Mouse (Mus musculus) testis, adult 2 months (tissue): ENCODE data around the gene Xpnpep1. TPM values are rescaled to one million over a fixed set of nuclear protein-coding genes. Genes with fewer than 3 reads are reported as not detected.

Source experiments
- H3K27ac ChIP-seq: fragments of 200-500 bp; 2 replicates; pipeline ENCODE4 v1.5.1; 2012; ENCODE audit warnings: low read depth, low read length; ENCODE audit not compliant: control insufficient read depth, insufficient read depth
- H3K27me3 ChIP-seq: fragments of 200-500 bp; 2 replicates; pipeline ENCODE4 v1.6.1; 2012; ENCODE audit warnings: mild to moderate bottlenecking, low read length, moderate library complexity; ENCODE audit not compliant: control insufficient read depth, insufficient read depth
- H3K36me3 ChIP-seq: fragments of 200-500 bp; 2 replicates; pipeline ENCODE4 v1.6.1; 2012; ENCODE audit warnings: mild to moderate bottlenecking, low read length; ENCODE audit not compliant: control insufficient read depth, insufficient read depth
- H3K4me1 ChIP-seq: fragments of 200-500 bp; 2 replicates; pipeline ENCODE4 v1.6.1; 2012; ENCODE audit warnings: low read length; ENCODE audit not compliant: control insufficient read depth, insufficient read depth
- H3K4me3 ChIP-seq: fragments of 200-500 bp; 2 replicates; pipeline ENCODE4 v1.5.1; 2012; ENCODE audit warnings: low read depth, mild to moderate bottlenecking, low read length, moderate library complexity, mixed read lengths; ENCODE audit not compliant: control insufficient read depth
- CTCF ChIP-seq: fragments of 200-500 bp; IDR thresholded peaks from 2 replicates; pipeline ENCODE4 v1.5.1; 2012; ENCODE audit warnings: low read depth, mild to moderate bottlenecking, inconsistent platforms, low read length, moderate library complexity; ENCODE audit not compliant: control insufficient read depth, insufficient read depth, insufficient replicate concordance
- POLR2A ChIP-seq: fragments of 200-500 bp; IDR thresholded peaks from 2 replicates; pipeline ENCODE4 v1.6.1; 2012; ENCODE audit warnings: low read depth, mild to moderate bottlenecking, inconsistent platforms, low read length, moderate library complexity; ENCODE audit not compliant: control insufficient read depth
- polyA plus RNA-seq: library from polyadenylated mRNA; depleted of rRNA; stranded (reverse); fragments of >200 nt; gene quantifications from 2 replicates; pipeline ENCODE4 v1.2.3, GENCODE M21; 2012

Gene Xpnpep1
- polyA plus RNA-seq, 1 experiment: 141 TPM

DNA sequence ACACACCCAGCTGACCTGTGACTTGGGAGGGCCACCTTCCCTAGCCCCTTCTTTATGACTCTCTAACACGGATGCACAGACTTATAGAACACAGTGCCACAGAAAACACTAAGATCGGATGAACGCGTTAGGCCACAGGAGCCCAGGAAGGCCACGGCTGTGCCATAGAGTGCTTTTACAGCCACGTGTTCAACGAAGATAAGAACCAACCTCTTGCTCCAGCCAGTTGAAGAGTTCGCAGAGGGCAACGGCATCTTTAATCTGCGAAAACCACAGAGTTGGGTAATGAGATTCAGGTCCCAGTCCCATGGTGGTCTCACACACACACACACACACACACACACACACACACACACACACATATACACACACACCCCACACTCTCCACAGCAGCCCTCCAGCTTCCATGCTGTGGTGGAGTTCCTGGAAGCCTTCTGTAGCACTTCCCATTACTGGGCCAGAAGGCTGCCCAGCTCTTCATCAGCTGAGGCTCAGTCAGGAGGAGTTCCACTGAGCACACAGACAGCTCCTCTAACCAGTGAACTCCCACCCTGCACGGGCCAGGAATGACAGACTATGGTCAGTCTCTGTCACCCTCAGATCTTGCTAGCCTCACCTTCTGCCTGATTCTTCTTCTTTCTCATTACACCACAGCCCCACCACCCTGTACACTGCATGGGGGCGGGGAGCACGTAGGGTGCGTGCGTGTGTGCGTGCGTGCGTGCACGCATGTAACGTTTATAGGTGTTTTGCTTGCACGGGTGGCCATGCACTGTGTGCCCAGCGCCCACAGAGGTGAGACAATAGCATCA is 36.3 kb downstream of the Xpnpep1 start:
- 0 out of 2 replicates have a peak, but pooled peaks have one; percentile 18 for TF ChIP-seq POLR2A
- no peak for TF ChIP-seq CTCF
- Histone ChIP-seq H3K4me1 (no peaks in the 10 kb centered on the region; the same call in 1 of the 2 replicates), H3K4me3 (no peak overlapping the region), H3K27me3 (no peaks in the 10 kb centered on the region), H3K36me3 (no peaks in the 10 kb centered on the region), H3K27ac (no peak overlapping the region)

- Histone ChIP-seq H3K27ac (0 out of 2 replicates have a peak overlapping the region, but pooled peaks have one; percentile 19), H3K4me1 (no peaks in the 10 kb centered on the region; the same call in 1 of the 2 replicates), H3K36me3 (no peaks in the 10 kb centered on the region), H3K4me3 (no peak overlapping the region), H3K27me3 (no peaks in the 10 kb centered on the region)
- no peak for TF ChIP-seq CTCF
- no peak for TF ChIP-seq POLR2A
These were observed 37.6 kb downstream of the Xpnpep1 start for GRCm38 (mm10) chr19:53002166-53003095.

- Histone ChIP-seq H3K4me3 (no peak overlapping the region), H3K27me3 (no peaks in the 10 kb centered on the region), H3K36me3 (no peaks in the 10 kb centered on the region; the same call in 1 of the 2 replicates), H3K27ac (no peak overlapping the region), H3K4me1 (no peaks in the 10 kb centered on the region)
- no peak for TF ChIP-seq POLR2A
- peak; percentile 6; the same call in 1 of the 2 replicates for TF ChIP-seq CTCF
These were observed 47.1 kb downstream of the Xpnpep1 start for GRCm38 (mm10) chr19:52992880-52993440.

GRCm38 (mm10) chr19:52991924-52992323 is 48.1 kb downstream of the Xpnpep1 start:
- no peaks in the 10 kb centered on the region for H3K27me3 ChIP-seq
- TF ChIP-seq CTCF (no peak), POLR2A (no peak)
- no peaks in the 10 kb centered on the region for H3K4me1 ChIP-seq
- no peak overlapping the region for H3K27ac ChIP-seq
- H3K36me3 ChIP-seq: no peaks in the 10 kb centered on the region; the same call in 1 of the 2 replicates
- no peak overlapping the region for H3K4me3 ChIP-seq

DNA sequence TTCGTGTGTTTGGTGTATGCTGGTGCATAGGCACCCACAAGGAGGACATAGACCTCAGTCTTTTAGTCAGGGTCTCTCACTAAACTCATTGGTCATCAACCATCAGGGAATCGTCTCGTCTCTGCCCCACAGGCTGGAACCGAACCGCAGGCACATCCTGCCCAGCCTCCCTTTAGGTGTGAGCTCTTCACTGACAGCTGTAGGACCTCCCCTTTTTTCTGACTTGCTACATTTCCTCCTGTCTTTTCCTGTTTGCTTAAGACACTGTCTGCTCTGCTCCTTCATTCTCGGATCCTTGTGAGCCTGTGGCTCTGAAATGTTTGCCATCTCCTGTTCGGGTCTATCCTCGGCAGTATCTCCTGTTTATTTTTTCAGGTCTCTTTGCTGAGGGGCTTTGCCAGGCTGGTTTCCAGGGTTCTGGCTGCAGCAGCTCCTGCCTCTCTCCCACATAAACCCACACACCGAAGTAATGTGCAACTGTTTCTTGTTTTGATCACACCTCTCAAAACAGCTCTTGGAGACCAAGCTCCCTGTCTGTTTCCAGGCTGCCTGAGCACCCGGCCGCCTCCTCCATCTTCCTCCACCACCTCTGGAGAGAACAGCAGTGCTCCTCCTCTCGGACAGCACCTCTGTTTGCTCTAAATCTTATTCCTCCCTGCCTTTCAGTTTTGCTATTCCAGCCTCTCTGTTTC is 60.8 kb downstream of the Xpnpep1 start:
- TF ChIP-seq POLR2A: no peak
- TF ChIP-seq CTCF: no peak
- peaks cover 4% of the 10 kb centered on the region for H3K4me1 ChIP-seq

DNA sequence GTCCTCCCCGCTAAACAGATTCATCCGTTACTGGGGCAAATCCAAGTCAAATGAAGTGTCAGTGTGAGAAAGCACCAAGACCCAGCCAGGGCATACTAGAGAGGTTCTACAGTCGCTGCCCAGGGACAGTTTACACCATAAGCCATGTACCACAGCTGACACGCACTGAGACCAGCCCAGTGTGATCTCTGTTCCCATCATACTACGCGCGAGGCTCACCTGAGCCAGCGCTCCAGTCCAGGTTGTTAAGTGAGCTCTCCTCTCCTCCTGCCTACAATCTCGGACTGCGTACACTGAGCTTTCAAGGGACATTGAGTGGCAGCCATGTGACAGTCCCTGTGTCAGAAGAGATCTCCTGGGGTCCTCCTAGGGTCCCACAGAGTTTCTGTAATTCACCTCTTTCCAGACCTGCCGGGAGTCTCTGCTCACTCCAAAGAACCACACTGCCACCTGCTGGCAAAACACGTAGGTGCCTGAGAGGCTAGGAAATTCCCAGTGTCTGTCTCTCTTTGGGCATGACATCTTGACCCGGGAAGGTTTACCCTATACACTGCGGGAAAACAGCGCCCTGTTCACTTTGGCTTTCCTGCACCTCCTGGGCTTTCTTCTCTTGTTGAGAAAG is 64.3 kb downstream of the Xpnpep1 start:
- Histone ChIP-seq H3K36me3 (no peaks in the 10 kb centered on the region), H3K4me1 (peaks cover 4% of the 10 kb centered on the region), H3K4me3 (no peak overlapping the region), H3K27ac (no peak overlapping the region), H3K27me3 (no peaks in the 10 kb centered on the region)
- TF ChIP-seq CTCF (peak; percentile 76), POLR2A (no peak)

More for the DNA sequence above, 60.8 kb downstream of the Xpnpep1 start:
- no peaks in the 10 kb centered on the region for H3K36me3 ChIP-seq
- no peak overlapping the region for H3K4me3 ChIP-seq
- no peak overlapping the region for H3K27ac ChIP-seq
- H3K27me3 ChIP-seq: no peaks in the 10 kb centered on the region
